Mouse (Mus musculus): ENCODE results near the gene Serpina6. TPM values are rescaled to one million over a fixed set of nuclear protein-coding genes. Genes with fewer than 3 reads are reported as not detected.
"Not testable (repeated sequence)": the region's sequence is repeated elsewhere in the genome, so short reads cannot be mapped to it uniquely, and the experiment has no call there.

The Serpina6 gene
- total and polyA plus RNA-seq, 2 experiments from 2014 or later, result not detected

- no peak for TF ChIP-seq CTCF (IDR thresholded peaks at IDR 0.05)
- Histone ChIP-seq H3K4me3 (ENCODE audit: low read depth, low read length) (no peak overlapping the region), H3K36me3 (ENCODE audit: insufficient read depth, low read length) (no peaks in the 10 kb centered on the region), H3K27ac (ENCODE audit: low read depth, low read length) (no peak overlapping the region), H3K27me3 (ENCODE audit: insufficient read depth, low read length) (no peaks in the 10 kb centered on the region), H3K4me2 (ENCODE audit: low read depth, low read length, poor library complexity, severe bottlenecking) (no peak overlapping the region), H3K9me3 (ENCODE audit: low read length) (no peaks in the 10 kb centered on the region), H3K9ac (replicated peaks; ENCODE audit: low read length, poor library complexity, severe bottlenecking) (no peak overlapping the region), H3K4me1 (ENCODE audit: insufficient read depth, low read length) (no peaks in the 10 kb centered on the region)
- ATAC-seq (ENCODE audit: low FRiP score) (no peak), DNase-seq (ENCODE audit: low spot score) (no peak)
- 64% methylated on average over 7 of the region's 7 CpGs for WGBS
These were observed 30.0 kb upstream of the Serpina6 start for GRCm38 (mm10) chr12:103687021-103687420.

- DNase-seq (ENCODE audit: low spot score), result no peak
- H3K4me1 ChIP-seq (ENCODE audit: insufficient read depth, low read length), result no peaks in the 10 kb centered on the region
- no peak overlapping the region for H3K4me2 ChIP-seq (ENCODE audit: low read depth, low read length, poor library complexity, severe bottlenecking)
- no peak for ATAC-seq (ENCODE audit: low FRiP score)
- H3K27ac ChIP-seq (ENCODE audit: low read depth, low read length), result no peak overlapping the region
- H3K36me3 ChIP-seq (ENCODE audit: insufficient read depth, low read length), result no peaks in the 10 kb centered on the region
- H3K27me3 ChIP-seq (ENCODE audit: insufficient read depth, low read length), result no peaks in the 10 kb centered on the region
- no peak for TF ChIP-seq CTCF (IDR thresholded peaks at IDR 0.05)
- H3K4me3 ChIP-seq (ENCODE audit: low read depth, low read length), result no peak overlapping the region
- no peak overlapping the region for H3K9ac ChIP-seq (replicated peaks; ENCODE audit: low read length, poor library complexity, severe bottlenecking)
- H3K9me3 ChIP-seq (ENCODE audit: low read length), result no peaks in the 10 kb centered on the region
- WGBS, result 83% methylated on average over 3 of the region's 3 CpGs
These were observed 29.0 kb upstream of the Serpina6 start for GRCm38 (mm10) chr12:103686050-103686449.

- Histone ChIP-seq H3K27me3 (ENCODE audit: insufficient read depth, low read length) (no peaks in the 10 kb centered on the region), H3K9me3 (ENCODE audit: low read length) (no peaks in the 10 kb centered on the region), H3K27ac (ENCODE audit: low read depth, low read length) (no peak overlapping the region), H3K9ac (replicated peaks; ENCODE audit: low read length, poor library complexity, severe bottlenecking) (no peak overlapping the region), H3K36me3 (ENCODE audit: insufficient read depth, low read length) (no peaks in the 10 kb centered on the region), H3K4me2 (ENCODE audit: low read depth, low read length, poor library complexity, severe bottlenecking) (no peak overlapping the region), H3K4me3 (ENCODE audit: low read depth, low read length) (no peak overlapping the region), H3K4me1 (ENCODE audit: insufficient read depth, low read length) (no peaks in the 10 kb centered on the region)
- TF ChIP-seq CTCF (IDR thresholded peaks at IDR 0.05), result no peak
- DNase-seq (ENCODE audit: low spot score) (no peak), ATAC-seq (ENCODE audit: low FRiP score) (no peak)
- 88% methylated on average over 3 of the region's 3 CpGs for WGBS
These were observed 28.4 kb upstream of the Serpina6 start for GRCm38 (mm10) chr12:103685386-103685785.

- DNase-seq (ENCODE audit: low spot score) (no peak), ATAC-seq (ENCODE audit: low FRiP score) (no peak)
- H3K4me2 ChIP-seq (ENCODE audit: low read depth, low read length, poor library complexity, severe bottlenecking), result no peak overlapping the region
- H3K9ac ChIP-seq (replicated peaks; ENCODE audit: low read length, poor library complexity, severe bottlenecking), result no peak overlapping the region
- no peaks in the 10 kb centered on the region for H3K36me3 ChIP-seq (ENCODE audit: insufficient read depth, low read length)
- 71% methylated on average over 4 of the region's 4 CpGs for WGBS
- H3K4me1 ChIP-seq (ENCODE audit: insufficient read depth, low read length), result no peaks in the 10 kb centered on the region
- H3K4me3 ChIP-seq (ENCODE audit: low read depth, low read length), result no peak overlapping the region
- TF ChIP-seq CTCF (IDR thresholded peaks at IDR 0.05), result no peak
- H3K27me3 ChIP-seq (ENCODE audit: insufficient read depth, low read length), result no peaks in the 10 kb centered on the region
- H3K9me3 ChIP-seq (ENCODE audit: low read length), result no peaks in the 10 kb centered on the region
- H3K27ac ChIP-seq (ENCODE audit: low read depth, low read length), result no peak overlapping the region
These were observed 26.8 kb upstream of the Serpina6 start for GRCm38 (mm10) chr12:103683775-103684174.

- DNase-seq (ENCODE audit: low spot score), result no peak
- Histone ChIP-seq H3K4me2 (ENCODE audit: low read depth, low read length, poor library complexity, severe bottlenecking) (no peak overlapping the region), H3K36me3 (ENCODE audit: insufficient read depth, low read length) (no peaks in the 10 kb centered on the region), H3K4me3 (ENCODE audit: low read depth, low read length) (no peak overlapping the region), H3K27ac (ENCODE audit: low read depth, low read length) (no peak overlapping the region), H3K9ac (replicated peaks; ENCODE audit: low read length, poor library complexity, severe bottlenecking) (no peak overlapping the region), H3K4me1 (ENCODE audit: insufficient read depth, low read length) (no peaks in the 10 kb centered on the region), H3K27me3 (ENCODE audit: insufficient read depth, low read length) (no peaks in the 10 kb centered on the region), H3K9me3 (ENCODE audit: low read length) (no peaks in the 10 kb centered on the region)
- ATAC-seq (ENCODE audit: low FRiP score), result no peak
- no peak for TF ChIP-seq CTCF (IDR thresholded peaks at IDR 0.05)
- 71% methylated on average over 2 of the region's 2 CpGs for WGBS
These were observed 24.7 kb upstream of the Serpina6 start for GRCm38 (mm10) chr12:103681739-103682138.

GRCm38 (mm10) chr12:103681169-103681568 lies 24.2 kb upstream of the Serpina6 start:
- Histone ChIP-seq H3K9ac (replicated peaks; ENCODE audit: low read length, poor library complexity, severe bottlenecking) (no peak overlapping the region), H3K36me3 (ENCODE audit: insufficient read depth, low read length) (no peaks in the 10 kb centered on the region), H3K4me1 (ENCODE audit: insufficient read depth, low read length) (no peaks in the 10 kb centered on the region), H3K27ac (ENCODE audit: low read depth, low read length) (no peak overlapping the region), H3K4me2 (ENCODE audit: low read depth, low read length, poor library complexity, severe bottlenecking) (no peak overlapping the region), H3K9me3 (ENCODE audit: low read length) (no peaks in the 10 kb centered on the region), H3K4me3 (ENCODE audit: low read depth, low read length) (no peak overlapping the region), H3K27me3 (ENCODE audit: insufficient read depth, low read length) (no peaks in the 10 kb centered on the region)
- no peak for ATAC-seq (ENCODE audit: low FRiP score)
- no peak for TF ChIP-seq CTCF (IDR thresholded peaks at IDR 0.05)
- WGBS, result 82% methylated on average over 2 of the region's 2 CpGs
- no peak for DNase-seq (ENCODE audit: low spot score)

GRCm38 (mm10) chr12:103679853-103680252 lies 22.8 kb upstream of the Serpina6 start:
- not testable (repeated sequence) for DNase-seq (ENCODE audit: low spot score); ATAC-seq (ENCODE audit: low FRiP score); H3K36me3 ChIP-seq (ENCODE audit: insufficient read depth, low read length); H3K4me2 ChIP-seq (ENCODE audit: low read depth, low read length, poor library complexity, severe bottlenecking); H3K4me1 ChIP-seq (ENCODE audit: insufficient read depth, low read length); H3K9ac ChIP-seq (replicated peaks; ENCODE audit: low read length, poor library complexity, severe bottlenecking); H3K27me3 ChIP-seq (ENCODE audit: insufficient read depth, low read length); H3K27ac ChIP-seq (ENCODE audit: low read depth, low read length); H3K9me3 ChIP-seq (ENCODE audit: low read length); H3K4me3 ChIP-seq (ENCODE audit: low read depth, low read length)
- 100% methylated on average over 1 of the region's 1 CpGs for WGBS

All from midbrain, postnatal 0 days (tissue).